Mouse (Mus musculus) left cerebral cortex, postnatal 25 days (tissue): ENCODE results near the gene Nrap. TPM values are rescaled to one million over a fixed set of nuclear protein-coding genes. Genes with fewer than 3 reads are reported as not detected.

Experiments used
- DNase-seq, 2 experiments: peaks; one replicate each; pipeline ENCODE4 v3.0.0; 2022; ENCODE audit warnings: low spot score in 2 of 2, mixed read lengths in 1 of 2
- intact Hi-C: fragments of 180-260 bp; cut with DNase I; formaldehyde crosslinking; loops from one replicate; pipeline ENCODE4 v1.15.1; 2025
- total RNA-seq, 2 experiments: library from RNA; stranded (reverse); gene quantifications; 2 replicates each; pipeline ENCODE4 v1.2.3; 2021

Gene Nrap
- total RNA-seq, 2 experiments from 2014 or later, result 0.64 to 0.69 TPM

DNA sequence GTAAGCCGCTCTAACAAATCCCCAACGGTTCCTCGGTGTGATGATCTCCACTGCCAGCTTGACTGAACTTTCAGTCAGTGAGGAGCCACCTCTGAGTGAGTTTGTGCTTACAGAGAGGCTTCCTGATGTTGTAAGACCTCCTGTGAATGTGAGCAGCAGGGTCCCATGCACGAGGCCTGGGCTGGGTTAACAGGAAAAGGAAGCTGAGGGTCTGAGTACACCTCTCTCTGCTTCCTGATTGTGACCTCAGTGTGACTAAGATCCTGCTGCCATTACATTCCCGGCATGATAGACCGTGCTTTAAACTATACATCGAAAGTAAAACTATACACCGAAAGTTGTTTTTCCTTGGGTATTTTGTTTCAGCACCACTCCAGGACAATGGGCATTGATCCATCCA lies 117.8 kb downstream of the Nrap start:
- no peak for DNase-seq
- intact Hi-C loops, result no loop called here

Other genes starting within 250 kb of the Nrap start
- not detected for gene Habp2, start 102.9 kb downstream of the Nrap start, total RNA-seq
- gene Casp7, start 7.1 kb upstream of the Nrap start, total RNA-seq, result 1 to 10 TPM; 3.5 to 3.8 TPM
- gene Plekhs1, start 71.6 kb upstream of the Nrap start, total RNA-seq, result 1 to 10 TPM in 1 of 2 experiments, under 1 TPM in 1; 0.96 to 1.1 TPM
- 10 to 100 TPM in 1 of 2 experiments, 1 to 10 TPM in 1; 9.3 to 11.0 TPM for gene Dclre1a, start 158.2 kb upstream of the Nrap start, total RNA-seq
- 10 to 100 TPM; 11.2 to 12.1 TPM for gene Nhlrc2, start 158.2 kb upstream of the Nrap start, total RNA-seq